ENCODE assay signal across 28 mouse cellular contexts in the genomic region with DNA sequence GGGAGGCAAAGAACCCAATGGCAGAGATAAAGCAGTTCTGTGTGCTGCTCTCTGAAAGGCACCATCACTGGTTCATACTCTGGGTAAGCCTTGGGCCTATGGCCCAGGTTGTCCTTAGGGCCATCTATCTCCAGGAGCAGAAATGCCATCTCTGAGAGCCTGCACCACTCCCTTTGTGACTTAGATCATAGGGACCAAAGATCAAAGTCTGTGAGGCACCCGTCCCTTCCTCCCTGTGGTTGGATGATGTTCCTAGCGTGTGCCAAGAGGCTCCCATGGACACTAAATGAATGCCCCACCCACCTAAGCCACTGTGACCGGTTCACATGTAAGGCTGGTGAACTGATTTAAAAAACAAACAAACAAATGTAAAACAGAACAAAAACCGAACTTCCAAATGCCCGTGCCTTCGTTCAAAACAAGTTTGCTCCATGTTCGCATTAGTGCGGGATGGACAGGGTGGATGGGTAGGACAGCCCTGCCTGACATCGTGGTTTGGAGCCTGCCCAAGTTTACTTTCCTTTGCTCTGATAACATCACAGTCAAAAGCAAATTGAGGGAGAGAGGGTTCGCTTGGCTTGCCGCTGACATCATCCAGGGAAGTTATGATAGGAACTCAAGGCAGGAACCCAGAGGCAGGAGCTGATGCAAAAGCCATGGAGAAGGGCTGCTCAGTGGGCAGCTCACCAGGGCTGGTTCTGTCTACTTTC.
DNase-seq lines count a peak whose midpoint lies in the region; ATAC-seq and TF ChIP-seq lines count a peak whose summit lies in the region.
"Had no signal": no experiment of that assay in that cellular context is flagged by ENCODE, and none has a peak within 500 bp of the region (broad histone marks: within the 10 kb centered on the region; RNA-seq: fewer than 3 reads in every experiment).

No protein-coding gene starts in this region.

- H3K36me3 ChIP-seq in intestine, embryonic 16.5 days (ENCODE audit: control insufficient read depth, insufficient read depth, low read length), result no peaks in the 10 kb centered on the region
- no peaks in the 10 kb centered on the region for H3K36me3 ChIP-seq in lung, postnatal 0 days (ENCODE audit: insufficient read depth, low read length)
- H3K36me3 ChIP-seq: hindbrain, embryonic 12.5 days; limb, embryonic 13.5 days; liver, embryonic 12.5 days; midbrain, embryonic 10.5 days had no signal

- no peak overlapping the region for H3K9ac ChIP-seq in intestine, embryonic 16.5 days (ENCODE audit: low read depth, low read length)
- H3K9ac ChIP-seq in lung, postnatal 0 days (replicated peaks; ENCODE audit: low read depth), result no peak overlapping the region
- H3K9ac ChIP-seq: hindbrain, embryonic 12.5 days; limb, embryonic 13.5 days; liver, embryonic 12.5 days; lung, embryonic 14.5 days had no signal

- H3K4me2 ChIP-seq in intestine, embryonic 16.5 days (ENCODE audit: low read depth, low read length), result no peak overlapping the region
- no peak overlapping the region for H3K4me2 ChIP-seq in lung, postnatal 0 days (replicated peaks; ENCODE audit: low read depth, low read length)
- H3K4me2 ChIP-seq: heart, embryonic 11.5 days; hindbrain, embryonic 12.5 days; limb, embryonic 13.5 days; liver, embryonic 12.5 days; lung, embryonic 14.5 days had no signal

- TF ChIP-seq EP300 in lung, postnatal 0 days (IDR thresholded peaks at IDR 0.05), result no peak

- peaks cover 12% of the 10 kb centered on the region for H3K4me1 ChIP-seq in intestine, embryonic 16.5 days (ENCODE audit: control insufficient read depth, insufficient read depth, low read length)
- peaks cover 2% of the 10 kb centered on the region; the same call in 1 of the 2 replicates for H3K4me1 ChIP-seq in lung, postnatal 0 days (ENCODE audit: insufficient read depth, low read depth, low read length)
- H3K4me1 ChIP-seq: liver, embryonic 12.5 days had no signal

- H3K9me3 ChIP-seq in intestine, embryonic 16.5 days (ENCODE audit: control insufficient read depth, low read length), result no peaks in the 10 kb centered on the region
- H3K9me3 ChIP-seq in lung, postnatal 0 days (ENCODE audit: low read length), result no peaks in the 10 kb centered on the region
- H3K9me3 ChIP-seq: hindbrain, embryonic 12.5 days; limb, embryonic 13.5 days; liver, embryonic 12.5 days; midbrain, embryonic 10.5 days had no signal

- H3K27ac ChIP-seq in intestine, embryonic 16.5 days (ENCODE audit: low read length), result no peak overlapping the region
- no peak overlapping the region for H3K27ac ChIP-seq in lung, postnatal 0 days (ENCODE audit: low read length)
- H3K27ac ChIP-seq: hindbrain, embryonic 12.5 days; left cerebral cortex, adult 2 months; limb, embryonic 13.5 days; liver, embryonic 12.5 days; midbrain, embryonic 10.5 days; stomach, postnatal 0 days had no signal

- H3K27me3 ChIP-seq in intestine, embryonic 16.5 days (replicated peaks; ENCODE audit: control insufficient read depth, insufficient read depth, low read length), result no peaks in the 10 kb centered on the region
- H3K27me3 ChIP-seq in lung, postnatal 0 days (replicated peaks; ENCODE audit: insufficient read depth, low read length), result no peaks in the 10 kb centered on the region
- H3K27me3 ChIP-seq: hindbrain, embryonic 12.5 days; liver, embryonic 12.5 days had no signal

- no peak overlapping the region for H3K4me3 ChIP-seq in intestine, embryonic 16.5 days (ENCODE audit: low read length)
- H3K4me3 ChIP-seq in lung, postnatal 0 days (ENCODE audit: low read depth, low read length), result no peak overlapping the region
- H3K4me3 ChIP-seq: hindbrain, embryonic 12.5 days; left cerebral cortex, adult 2 months; limb, embryonic 13.5 days; liver, embryonic 12.5 days; midbrain, embryonic 10.5 days had no signal

- ATAC-seq in intestine, embryonic 16.5 days, result peak; percentile 91
- no peak for ATAC-seq in lung, postnatal 0 days
- no peak for ATAC-seq in frontal cortex, adult (ENCODE audit: low TSS enrichment)
- ATAC-seq: CD4-positive, CD25-positive, alpha-beta regulatory T cell, adult 4 months; forebrain, embryonic 14.5 days; liver, embryonic 12.5 days; midbrain, embryonic 16.5 days had no signal

- peak; percentile 32 for DNase-seq in MN1 (ENCODE audit: low spot score)
- peak; percentile 30 for DNase-seq in lung, postnatal 0 days (ENCODE audit: low spot score)
- peak; percentile 47 to 48 for DNase-seq in lung, postnatal 4 days
- no peak for DNase-seq in gastrocnemius, postnatal 10 days
- no peak for DNase-seq in adrenal gland, adult 8-10 months
- DNase-seq: adrenal gland, postnatal 36 days; cerebellum, adult 18-20 months; cerebellum, postnatal 14 days; gastrocnemius, postnatal 36 days; heart, adult 18-20 months; heart, postnatal 36 days; kidney, adult 18-20 months; lung, embryonic 14.5 days; right cerebral cortex, adult 18-20 months; thymus, adult 18-20 months; thymus, postnatal 25 days had no signal

- TF ChIP-seq CTCF in lung, postnatal 0 days (IDR thresholded peaks at IDR 0.05), result no peak

- 65% methylated on average over 11 of the region's 11 CpGs for WGBS in intestine, embryonic 16.5 days
- WGBS in lung, postnatal 0 days, result 48% methylated on average over 11 of the region's 11 CpGs

Comparison
In these comparisons a context has a peak if more than half of its experiments do, and no peak if none do; other contexts are left out.
1. DNase-seq: peak in MN1 (single experiment), lung, postnatal 0 days (single experiment) and lung, postnatal 4 days (2 of 2); none in gastrocnemius, postnatal 10 days (single experiment) and adrenal gland, adult 8-10 months (single experiment).